Mouse (Mus musculus): ENCODE measurements around the gene Pias4. TPM values are rescaled to one million over a fixed set of nuclear protein-coding genes. Genes with fewer than 3 reads are reported as not detected.
"Not testable (repeated sequence)": the region's sequence is repeated elsewhere in the genome, so short reads cannot be mapped to it uniquely, and the experiment has no call there.

The Pias4 gene
- polyA plus RNA-seq, 1 experiment from 2014 or later = 49.7 TPM

DNA sequence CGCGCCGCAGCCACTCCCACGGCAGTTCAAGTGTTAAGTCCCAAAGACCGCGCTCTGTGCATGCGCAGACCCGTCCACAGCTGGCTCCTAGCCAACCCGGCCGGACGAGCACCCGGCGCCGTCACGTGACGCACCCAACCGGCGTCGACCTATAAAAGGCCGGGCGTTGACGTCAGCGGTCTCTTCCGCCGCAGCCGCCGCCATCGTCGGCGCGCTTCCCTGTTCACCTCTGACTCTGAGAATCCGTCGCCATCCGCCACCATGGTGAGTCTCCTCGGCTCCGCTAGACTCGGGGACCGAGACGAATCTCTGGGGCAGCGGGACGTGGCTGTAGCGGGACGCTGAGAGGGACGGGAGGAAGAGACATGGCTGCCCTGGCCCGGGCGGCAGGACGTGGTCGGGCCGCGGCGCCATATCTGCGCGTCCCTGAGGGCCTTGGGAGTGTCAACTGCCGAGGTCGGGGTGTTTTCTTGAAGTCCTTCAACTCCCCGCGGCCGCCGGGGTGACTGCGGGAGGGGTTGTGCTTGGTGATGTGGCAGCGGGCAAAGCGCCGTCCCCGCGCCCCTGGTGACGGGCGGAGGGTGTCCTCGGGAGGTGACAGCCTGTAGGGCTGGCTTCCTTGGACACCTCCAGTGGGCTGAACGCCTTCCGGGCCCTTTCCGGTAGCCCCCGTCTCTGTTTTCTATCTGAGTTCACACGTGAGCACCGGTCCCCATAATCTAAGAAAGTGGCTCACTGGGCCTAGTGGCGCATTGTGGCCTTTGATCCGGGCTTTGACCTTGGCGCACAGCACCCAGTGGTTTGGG, 8.9 kb upstream of the Pias4 start, which contains the start of gene Eef2:
Gene Eef2 (plus strand): TSS at position 166 of the 806 bp plus-strand sequence.
- Histone ChIP-seq H3K4me1 (ENCODE audit: control insufficient read depth, insufficient read depth, low read length) (peaks cover 37% of the 10 kb centered on the region), H3K4me2 (ENCODE audit: low read length) (peak within 1 kb of the TSS; percentile 78), H3K36me3 (ENCODE audit: control insufficient read depth, insufficient read depth, low read length) (peaks cover 41% of the 10 kb centered on the region), H3K9ac (ENCODE audit: low read depth, low read length) (peak within 1 kb of the TSS; percentile 97), H3K27me3 (ENCODE audit: control insufficient read depth, insufficient read depth, low read depth, low read length) (no peaks in the 10 kb centered on the region), H3K27ac (ENCODE audit: low read length) (peak within 1 kb of the TSS; percentile 94), H3K9me3 (replicated peaks; ENCODE audit: control insufficient read depth, low read length, poor library complexity, severe bottlenecking) (no peaks in the 10 kb centered on the region), H3K4me3 (ENCODE audit: low read depth, low read length) (peak within 1 kb of the TSS; percentile 94)
- WGBS = under 1% methylated on average over 77 of the region's 77 CpGs
- ATAC-seq = peak; percentile 70

DNA sequence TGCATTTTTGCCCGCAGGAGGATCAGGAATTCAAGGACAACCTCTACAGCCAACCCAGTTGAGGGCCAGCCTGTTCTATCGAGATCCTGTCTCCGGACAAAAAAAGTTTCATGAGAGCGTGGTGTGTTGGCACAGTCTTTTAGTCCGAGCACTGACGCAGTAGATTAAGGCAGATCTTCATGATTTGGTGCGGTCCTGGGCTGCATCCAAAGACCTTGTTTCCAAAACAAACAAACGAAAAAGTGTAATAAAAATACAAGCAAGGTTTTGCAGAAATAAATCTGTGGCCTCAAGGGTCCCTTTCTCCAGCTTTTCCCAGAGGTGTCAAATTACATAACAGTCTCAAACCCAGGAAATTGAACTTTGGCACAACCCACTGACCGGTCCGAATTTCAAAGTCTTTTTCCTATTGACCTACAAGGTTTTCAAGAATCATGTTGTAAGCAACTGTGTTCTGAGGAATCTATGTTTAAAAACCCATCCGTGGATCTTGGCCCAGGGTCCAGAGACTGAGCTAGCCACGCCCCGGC, 8.3 kb upstream of the Pias4 start:
- Histone ChIP-seq H3K9ac (ENCODE audit: low read depth, low read length) (peak overlapping the region; percentile 10), H3K4me2 (ENCODE audit: low read length) (peak overlapping the region; percentile 64), H3K4me1 (ENCODE audit: control insufficient read depth, insufficient read depth, low read length) (peaks cover 37% of the 10 kb centered on the region), H3K36me3 (ENCODE audit: control insufficient read depth, insufficient read depth, low read length) (peaks cover 35% of the 10 kb centered on the region), H3K27ac (ENCODE audit: low read length) (peak overlapping the region; percentile 94), H3K4me3 (ENCODE audit: low read depth, low read length) (peak overlapping the region; percentile 94), H3K27me3 (ENCODE audit: control insufficient read depth, insufficient read depth, low read depth, low read length) (no peaks in the 10 kb centered on the region), H3K9me3 (replicated peaks; ENCODE audit: control insufficient read depth, low read length, poor library complexity, severe bottlenecking) (no peaks in the 10 kb centered on the region)
- WGBS = 5% methylated on average over 13 of the region's 13 CpGs
- no peak for ATAC-seq

DNA sequence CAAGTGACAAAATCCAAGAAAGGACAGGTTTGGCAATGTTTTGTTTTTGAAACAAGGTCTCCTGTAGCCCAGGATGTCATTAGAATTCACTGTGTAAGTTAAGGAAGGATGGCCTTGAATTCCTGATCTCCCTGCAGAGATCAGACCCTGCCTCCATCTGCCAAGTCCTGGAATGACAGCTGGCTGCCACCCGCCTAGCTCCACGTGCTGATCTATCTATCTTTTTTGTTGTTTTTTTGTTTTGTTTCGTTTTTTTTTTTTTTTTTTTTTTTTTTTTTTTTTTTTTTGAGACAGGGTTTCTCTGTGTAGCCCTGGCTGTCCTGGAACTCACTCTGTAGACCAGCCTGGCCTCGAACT, 7.6 kb upstream of the Pias4 start:
- Histone ChIP-seq H3K9ac (ENCODE audit: low read depth, low read length) (peak overlapping the region; percentile 71), H3K4me1 (ENCODE audit: control insufficient read depth, insufficient read depth, low read length) (peaks cover 37% of the 10 kb centered on the region), H3K27ac (ENCODE audit: low read length) (peak overlapping the region; percentile 94), H3K4me3 (ENCODE audit: low read depth, low read length) (peak overlapping the region; percentile 42), H3K4me2 (ENCODE audit: low read length) (peak overlapping the region; percentile 76), H3K36me3 (ENCODE audit: control insufficient read depth, insufficient read depth, low read length) (peaks cover 28% of the 10 kb centered on the region)
- not testable (repeated sequence) for ATAC-seq; H3K27me3 ChIP-seq (ENCODE audit: control insufficient read depth, insufficient read depth, low read depth, low read length); H3K9me3 ChIP-seq (replicated peaks; ENCODE audit: control insufficient read depth, low read length, poor library complexity, severe bottlenecking)
- WGBS = 5% methylated on average over 4 of the region's 4 CpGs

DNA sequence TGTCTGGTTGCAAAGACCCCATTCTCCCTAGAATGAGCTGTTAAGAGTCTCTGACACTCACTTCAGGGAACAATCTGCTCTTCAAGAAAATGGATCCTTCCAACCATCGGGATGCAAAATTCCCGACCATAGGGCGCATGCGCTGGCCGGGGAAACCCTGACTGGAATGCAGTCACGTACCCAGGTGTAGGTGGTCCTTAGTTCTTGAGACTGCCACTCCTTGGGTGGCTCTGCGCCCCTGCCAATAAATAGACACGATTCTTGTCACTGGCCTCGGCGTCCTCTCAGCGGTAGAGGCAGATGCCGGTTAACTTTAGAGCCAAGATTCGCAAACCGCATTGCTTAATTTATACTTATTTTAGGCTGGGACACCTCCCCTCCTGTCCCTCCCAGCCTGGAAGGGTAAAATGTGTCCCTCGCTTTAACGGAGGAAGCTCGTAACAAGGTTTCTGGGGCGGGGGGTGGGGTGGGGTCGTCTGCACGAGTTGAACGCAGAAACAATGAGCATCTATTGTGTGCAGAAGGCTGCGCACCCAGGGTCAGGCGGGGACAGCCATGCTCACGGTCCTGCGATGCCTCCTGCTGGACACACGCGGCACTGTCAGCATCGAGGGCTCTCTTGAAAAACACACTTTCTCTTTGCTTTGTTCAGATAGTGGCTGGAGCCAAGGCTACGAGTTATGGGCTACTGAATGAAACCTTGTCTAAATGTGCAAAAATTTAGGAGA, 7.1 kb upstream of the Pias4 start:
- peak; percentile 63 for ATAC-seq
- H3K9me3 ChIP-seq (replicated peaks; ENCODE audit: control insufficient read depth, low read length, poor library complexity, severe bottlenecking) = no peaks in the 10 kb centered on the region

DNA sequence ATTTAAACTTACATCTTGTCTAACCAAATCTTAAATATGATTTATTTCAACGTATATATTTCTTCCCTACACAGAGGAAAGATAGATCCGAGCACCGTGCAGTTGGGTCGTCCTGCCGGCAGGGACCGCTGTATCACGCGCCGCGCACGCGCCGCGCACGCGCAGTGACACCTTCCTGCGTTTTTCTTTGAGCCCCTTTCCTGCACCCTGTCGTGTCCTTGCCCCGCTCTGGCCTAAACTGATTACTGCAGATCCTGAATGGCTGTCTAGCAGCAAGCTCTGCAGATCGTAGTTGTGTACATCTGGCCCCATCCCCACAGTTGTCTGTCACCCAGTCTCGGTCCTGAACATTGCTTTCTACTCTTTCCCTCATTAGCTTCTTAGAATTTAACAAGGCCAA, 5.4 kb upstream of the Pias4 start:
- WGBS = 4% methylated on average over 21 of the region's 21 CpGs
- Histone ChIP-seq H3K4me1 (ENCODE audit: control insufficient read depth, insufficient read depth, low read length) (peaks cover 39% of the 10 kb centered on the region), H3K9ac (ENCODE audit: low read depth, low read length) (peak overlapping the region; percentile 61)

More for the DNA sequence above, 7.1 kb upstream of the Pias4 start:
- WGBS = 1% methylated on average over 29 of the region's 29 CpGs
- peaks cover 37% of the 10 kb centered on the region for H3K4me1 ChIP-seq (ENCODE audit: control insufficient read depth, insufficient read depth, low read length)
- H3K27me3 ChIP-seq (ENCODE audit: control insufficient read depth, insufficient read depth, low read depth, low read length) = no peaks in the 10 kb centered on the region
- H3K36me3 ChIP-seq (ENCODE audit: control insufficient read depth, insufficient read depth, low read length) = peaks cover 23% of the 10 kb centered on the region
- H3K9ac ChIP-seq (ENCODE audit: low read depth, low read length) = peak overlapping the region; percentile 71
- peak overlapping the region; percentile 76 for H3K4me2 ChIP-seq (ENCODE audit: low read length)
- H3K4me3 ChIP-seq (ENCODE audit: low read depth, low read length) = peak overlapping the region; percentile 42
- peak overlapping the region; percentile 94 for H3K27ac ChIP-seq (ENCODE audit: low read length)

DNA sequence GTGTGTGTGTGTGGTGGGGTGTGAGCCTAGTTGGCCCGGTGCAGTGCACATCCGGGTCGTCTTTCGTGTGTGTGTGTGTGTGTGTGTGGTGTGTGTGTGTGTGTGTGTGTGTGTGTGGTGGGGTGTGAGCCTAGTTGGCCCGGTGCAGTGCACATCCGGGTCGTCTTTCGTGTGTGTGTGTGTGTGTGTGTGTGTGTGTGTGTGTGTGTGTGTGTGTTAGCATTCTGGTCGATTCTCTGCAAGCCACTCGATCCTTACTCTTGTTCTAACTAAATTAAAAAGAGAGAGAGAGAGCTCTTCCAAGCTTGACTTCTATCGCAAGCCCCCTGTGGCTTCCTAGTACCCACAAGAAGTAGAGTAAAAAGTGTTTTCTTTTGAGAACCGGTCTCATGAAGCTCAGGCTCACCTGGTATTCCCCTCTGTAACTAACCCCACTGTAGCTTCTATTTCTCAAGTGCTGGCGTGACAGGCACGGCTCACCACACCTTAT, 1.7 kb upstream of the Pias4 start:
- not testable (repeated sequence) for H3K9me3 ChIP-seq (replicated peaks; ENCODE audit: control insufficient read depth, low read length, poor library complexity, severe bottlenecking); H3K9ac ChIP-seq (ENCODE audit: low read depth, low read length); H3K27ac ChIP-seq (ENCODE audit: low read length); H3K4me2 ChIP-seq (ENCODE audit: low read length); ATAC-seq; H3K4me3 ChIP-seq (ENCODE audit: low read depth, low read length); H3K27me3 ChIP-seq (ENCODE audit: control insufficient read depth, insufficient read depth, low read depth, low read length); H3K36me3 ChIP-seq (ENCODE audit: control insufficient read depth, insufficient read depth, low read length)
- H3K4me1 ChIP-seq (ENCODE audit: control insufficient read depth, insufficient read depth, low read length) = peaks cover 36% of the 10 kb centered on the region
- WGBS = 38% methylated on average over 10 of the region's 14 CpGs

More for the DNA sequence above, 5.4 kb upstream of the Pias4 start:
- no peaks in the 10 kb centered on the region for H3K9me3 ChIP-seq (replicated peaks; ENCODE audit: control insufficient read depth, low read length, poor library complexity, severe bottlenecking)
- ATAC-seq = no peak
- H3K27ac ChIP-seq (ENCODE audit: low read length) = peak overlapping the region; percentile 94
- H3K27me3 ChIP-seq (ENCODE audit: control insufficient read depth, insufficient read depth, low read depth, low read length) = no peaks in the 10 kb centered on the region
- peaks cover 7% of the 10 kb centered on the region for H3K36me3 ChIP-seq (ENCODE audit: control insufficient read depth, insufficient read depth, low read length)
- peak overlapping the region; percentile 51 for H3K4me2 ChIP-seq (ENCODE audit: low read length)
- H3K4me3 ChIP-seq (ENCODE audit: low read depth, low read length) = peak overlapping the region; percentile 17; the same call in 1 of the 2 replicates

DNA sequence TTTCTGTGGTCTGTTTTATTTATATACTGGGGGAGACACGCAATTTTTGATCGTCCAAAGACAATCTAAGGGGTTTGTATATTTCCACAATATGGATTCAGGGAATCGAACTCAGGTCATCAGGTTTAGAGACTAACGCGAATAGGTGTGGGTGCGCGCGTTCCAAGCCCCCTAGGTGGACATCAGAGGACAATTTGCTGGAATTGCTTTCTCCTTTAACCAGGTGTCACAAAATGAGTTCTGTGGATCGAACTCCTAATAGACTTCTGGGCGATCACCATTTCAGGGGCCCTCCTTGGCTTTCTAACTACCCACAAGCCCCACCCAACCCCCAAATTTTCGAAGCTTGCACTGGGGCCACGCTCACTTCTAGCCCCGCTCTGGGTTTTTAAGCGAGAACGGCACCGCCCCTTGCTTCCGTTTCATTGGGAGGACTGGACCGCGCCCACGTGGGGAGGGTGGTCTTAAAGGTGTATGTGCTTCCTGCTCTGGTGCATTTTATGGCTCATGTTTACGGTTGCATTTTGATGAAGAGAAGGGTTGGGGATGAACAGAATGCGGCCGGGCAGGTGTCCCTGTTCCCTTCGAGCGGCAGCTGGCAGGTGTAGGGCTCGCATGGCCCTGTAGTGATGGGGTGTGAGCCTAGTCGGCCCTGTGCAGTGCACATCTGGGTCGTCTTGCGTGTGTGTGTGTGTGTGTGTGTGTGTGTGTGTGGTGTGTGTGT, 960 bp upstream of the Pias4 start:
- Histone ChIP-seq H3K9ac (ENCODE audit: low read depth, low read length) (peak overlapping the region; percentile 74), H3K9me3 (replicated peaks; ENCODE audit: control insufficient read depth, low read length, poor library complexity, severe bottlenecking) (no peaks in the 10 kb centered on the region), H3K4me1 (ENCODE audit: control insufficient read depth, insufficient read depth, low read length) (peaks cover 28% of the 10 kb centered on the region), H3K27ac (ENCODE audit: low read length) (peak overlapping the region; percentile 73), H3K4me2 (ENCODE audit: low read length) (peak overlapping the region; percentile 91), H3K36me3 (ENCODE audit: control insufficient read depth, insufficient read depth, low read length) (no peaks in the 10 kb centered on the region; the same call in 1 of the 2 replicates), H3K27me3 (ENCODE audit: control insufficient read depth, insufficient read depth, low read depth, low read length) (no peaks in the 10 kb centered on the region), H3K4me3 (ENCODE audit: low read depth, low read length) (peak overlapping the region; percentile 46)
- ATAC-seq = peak; percentile 49
- WGBS = 3% methylated on average over 29 of the region's 29 CpGs

DNA sequence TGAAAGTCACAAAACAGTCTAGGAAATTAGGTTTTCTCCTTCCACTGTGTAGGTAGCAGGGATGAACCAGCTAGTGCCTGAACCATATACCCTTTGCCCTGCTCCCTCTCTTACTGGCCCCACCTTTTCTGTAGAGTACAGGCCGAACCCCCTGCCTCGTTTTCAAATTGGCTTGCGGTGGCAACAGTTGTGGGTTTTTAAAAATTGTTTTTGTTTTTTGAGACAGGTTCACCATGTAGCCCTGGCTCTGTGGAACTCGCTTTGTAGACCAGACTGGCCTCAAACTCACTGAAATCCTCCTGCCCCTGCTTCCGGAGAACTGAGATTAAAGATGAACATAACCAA, 336 bp upstream of the Pias4 start:
- H3K27ac ChIP-seq (ENCODE audit: low read length) = peak overlapping the region; percentile 66
- peaks cover 24% of the 10 kb centered on the region for H3K4me1 ChIP-seq (ENCODE audit: control insufficient read depth, insufficient read depth, low read length)
- H3K4me3 ChIP-seq (ENCODE audit: low read depth, low read length) = peak overlapping the region; percentile 46
- H3K9me3 ChIP-seq (replicated peaks; ENCODE audit: control insufficient read depth, low read length, poor library complexity, severe bottlenecking) = no peaks in the 10 kb centered on the region
- H3K27me3 ChIP-seq (ENCODE audit: control insufficient read depth, insufficient read depth, low read depth, low read length) = no peaks in the 10 kb centered on the region
- peaks cover 3% of the 10 kb centered on the region for H3K36me3 ChIP-seq (ENCODE audit: control insufficient read depth, insufficient read depth, low read length)
- 10% methylated on average over 5 of the region's 5 CpGs for WGBS
- peak; percentile 66 for ATAC-seq
- peak overlapping the region; percentile 37; the same call in 1 of the 2 replicates for H3K9ac ChIP-seq (ENCODE audit: low read depth, low read length)
- H3K4me2 ChIP-seq (ENCODE audit: low read length) = peak overlapping the region; percentile 91

Data from midbrain, embryonic 16.5 days (tissue).